ENCODE assay signal across 9 mouse cellular contexts in the genomic region with DNA sequence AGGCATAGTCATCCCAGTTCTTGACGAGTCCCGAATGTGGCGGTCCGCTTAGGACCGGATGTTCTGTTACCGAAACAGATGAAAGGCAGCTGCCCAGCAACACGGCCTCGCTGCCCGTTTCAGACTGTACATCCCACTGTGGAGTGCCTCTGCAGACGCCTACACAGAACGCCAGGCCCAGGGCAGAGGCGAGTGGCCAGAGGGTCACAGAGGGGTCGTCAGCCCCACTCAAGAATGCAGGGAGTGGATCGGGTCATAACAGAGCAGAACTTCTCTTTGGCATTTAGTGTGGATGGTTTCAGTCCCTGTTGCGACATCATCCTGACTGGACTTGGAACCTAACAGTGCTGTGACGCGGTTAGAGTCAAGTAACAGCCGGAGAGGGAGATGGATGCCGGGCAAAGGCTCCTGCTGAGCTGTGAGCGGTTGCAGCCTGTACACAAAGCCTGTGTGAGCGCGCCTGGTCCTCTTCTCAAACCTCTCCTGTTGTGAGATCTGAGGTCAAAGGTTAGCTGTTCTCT.
DNase-seq lines count a peak whose midpoint lies in the region; ATAC-seq and TF ChIP-seq lines count a peak whose summit lies in the region.
"Had no signal": no experiment of that assay in that cellular context is flagged by ENCODE, and none has a peak within 500 bp of the region (broad histone marks: within the 10 kb centered on the region; RNA-seq: fewer than 3 reads in every experiment).

No protein-coding gene starts in this region.

- WGBS in heart, postnatal 0 days: 72% methylated on average over 22 of the region's 22 CpGs
- 26% methylated on average over 22 of the region's 22 CpGs for WGBS in limb, embryonic 14.5 days
- WGBS in neural tube, embryonic 15.5 days: 49% methylated on average over 22 of the region's 22 CpGs
- WGBS in midbrain, embryonic 10.5 days: 56% methylated on average over 22 of the region's 22 CpGs
- WGBS in thymus, adult 2 months: 94% methylated on average over 22 of the region's 22 CpGs
- WGBS in forebrain, postnatal 0 days: 64% methylated on average over 22 of the region's 22 CpGs

- peak; percentile 66 for DNase-seq in urinary bladder, postnatal 14 days (ENCODE audit: low spot score)
- DNase-seq in urinary bladder, postnatal 10 days (ENCODE audit: low spot score): no peak
- no peak for DNase-seq in heart, postnatal 0 days (ENCODE audit: low spot score)
- no peak for DNase-seq in limb, embryonic 14.5 days (ENCODE audit: low spot score)
- DNase-seq in midbrain, embryonic 10.5 days (ENCODE audit: low spot score): no peak
- no peak for DNase-seq in thymus, adult 2 months
- DNase-seq in forebrain, postnatal 0 days: no peak

- no peak for TF ChIP-seq EP300 in heart, postnatal 0 days (IDR thresholded peaks at IDR 0.05; ENCODE audit: low read depth)

- H3K9ac ChIP-seq in heart, postnatal 0 days (replicated peaks; ENCODE audit: low read depth, low read length): no peak overlapping the region
- H3K9ac ChIP-seq in limb, embryonic 14.5 days (ENCODE audit: low read depth, low read length, severe bottlenecking): 0 out of 2 replicates have a peak overlapping the region, but pooled peaks have one; percentile 25
- no peak overlapping the region for H3K9ac ChIP-seq in neural tube, embryonic 15.5 days (replicated peaks)
- H3K9ac ChIP-seq in forebrain, postnatal 0 days: no peak overlapping the region

- H3K4me2 ChIP-seq in heart, postnatal 0 days (ENCODE audit: low read depth, low read length): no peak overlapping the region
- no peak overlapping the region for H3K4me2 ChIP-seq in limb, embryonic 14.5 days (replicated peaks; ENCODE audit: low read depth, low read length, severe bottlenecking)
- no peak overlapping the region for H3K4me2 ChIP-seq in neural tube, embryonic 15.5 days
- no peak overlapping the region for H3K4me2 ChIP-seq in forebrain, postnatal 0 days (ENCODE audit: low read depth)

- H3K27ac ChIP-seq in heart, postnatal 0 days (ENCODE audit: low read depth): peak overlapping the region; percentile 80
- H3K27ac ChIP-seq in limb, embryonic 14.5 days (replicated peaks; ENCODE audit: low read depth, low read length): peak overlapping the region; percentile 65
- no peak overlapping the region for H3K27ac ChIP-seq in neural tube, embryonic 15.5 days (replicated peaks)
- H3K27ac ChIP-seq in midbrain, embryonic 10.5 days (replicated peaks): no peak overlapping the region
- H3K27ac ChIP-seq in thymus, adult 2 months (ENCODE audit: control insufficient read depth, insufficient read depth, low read length): no peak overlapping the region
- no peak overlapping the region for H3K27ac ChIP-seq in forebrain, postnatal 0 days (ENCODE audit: low read depth, low read length)

- ATAC-seq in heart, postnatal 0 days (ENCODE audit: insufficient read depth, low read depth): peak; percentile 22; the same call in 1 of the 2 replicates
- ATAC-seq in limb, embryonic 14.5 days (ENCODE audit: low FRiP score, low read depth): peak; percentile 43; the same call in 1 of the 2 replicates
- 0 out of 2 replicates have a peak, but pooled peaks have one; percentile 35 for ATAC-seq in neural tube, embryonic 15.5 days (ENCODE audit: low FRiP score)
- ATAC-seq in forebrain, postnatal 0 days: no peak

- peaks cover 13% of the 10 kb centered on the region for H3K4me1 ChIP-seq in heart, postnatal 0 days (ENCODE audit: control insufficient read depth, insufficient read depth)
- H3K4me1 ChIP-seq in limb, embryonic 14.5 days (ENCODE audit: control insufficient read depth, insufficient read depth, low read length): peaks cover 19% of the 10 kb centered on the region
- peaks cover 12% of the 10 kb centered on the region for H3K4me1 ChIP-seq in neural tube, embryonic 15.5 days
- peaks cover 16% of the 10 kb centered on the region for H3K4me1 ChIP-seq in midbrain, embryonic 10.5 days
- H3K4me1 ChIP-seq in thymus, adult 2 months (replicated peaks; ENCODE audit: control insufficient read depth, insufficient read depth, low read length): no peaks in the 10 kb centered on the region
- H3K4me1 ChIP-seq in forebrain, postnatal 0 days (ENCODE audit: insufficient read depth): no peaks in the 10 kb centered on the region

- TF ChIP-seq POLR2A in limb, embryonic 14.5 days (IDR thresholded peaks at IDR 0.05; ENCODE audit: borderline replicate concordance, extremely low read depth, insufficient read depth, insufficient read length): no peak
- TF ChIP-seq POLR2A in thymus, adult 2 months (IDR thresholded peaks at IDR 0.05; ENCODE audit: control insufficient read depth, extremely low read depth, insufficient read depth, low read length, poor library complexity): no peak

- TF ChIP-seq CTCF in heart, postnatal 0 days (IDR thresholded peaks at IDR 0.05; ENCODE audit: low read depth): no peak
- TF ChIP-seq CTCF in thymus, adult 2 months (IDR thresholded peaks at IDR 0.05; ENCODE audit: borderline replicate concordance, control insufficient read depth, extremely low read depth, insufficient read depth, low read length, poor library complexity): no peak
- TF ChIP-seq CTCF in forebrain, postnatal 0 days (IDR thresholded peaks at IDR 0.05; ENCODE audit: low read depth): no peak

- H3K27me3 ChIP-seq in heart, postnatal 0 days (ENCODE audit: control insufficient read depth, insufficient read depth, low read length): no peaks in the 10 kb centered on the region
- H3K27me3 ChIP-seq in limb, embryonic 14.5 days (ENCODE audit: control insufficient read depth, insufficient read depth, low read length): no peaks in the 10 kb centered on the region
- H3K27me3 ChIP-seq in neural tube, embryonic 15.5 days (replicated peaks): peaks cover 25% of the 10 kb centered on the region
- H3K27me3 ChIP-seq in midbrain, embryonic 10.5 days (ENCODE audit: low read depth, poor library complexity, severe bottlenecking): peaks cover 100% of the 10 kb centered on the region
- H3K27me3 ChIP-seq in thymus, adult 2 months (ENCODE audit: control insufficient read depth, insufficient read depth, low read length): no peaks in the 10 kb centered on the region
- H3K27me3 ChIP-seq in forebrain, postnatal 0 days (ENCODE audit: insufficient read depth, low read length): no peaks in the 10 kb centered on the region

- no peaks in the 10 kb centered on the region for H3K9me3 ChIP-seq in heart, postnatal 0 days (replicated peaks; ENCODE audit: control insufficient read depth, low read length)
- no peaks in the 10 kb centered on the region for H3K9me3 ChIP-seq in limb, embryonic 14.5 days (ENCODE audit: control insufficient read depth, low read length)
- no peaks in the 10 kb centered on the region for H3K9me3 ChIP-seq in neural tube, embryonic 15.5 days (replicated peaks)
- H3K9me3 ChIP-seq in midbrain, embryonic 10.5 days (replicated peaks): no peaks in the 10 kb centered on the region
- no peaks in the 10 kb centered on the region for H3K9me3 ChIP-seq in forebrain, postnatal 0 days (ENCODE audit: low read length)

- no peaks in the 10 kb centered on the region for H3K36me3 ChIP-seq in heart, postnatal 0 days (replicated peaks; ENCODE audit: control insufficient read depth, insufficient read depth, low read length)
- no peaks in the 10 kb centered on the region for H3K36me3 ChIP-seq in limb, embryonic 14.5 days (ENCODE audit: control insufficient read depth, insufficient read depth, low read length)
- no peaks in the 10 kb centered on the region for H3K36me3 ChIP-seq in neural tube, embryonic 15.5 days
- no peaks in the 10 kb centered on the region for H3K36me3 ChIP-seq in midbrain, embryonic 10.5 days
- no peaks in the 10 kb centered on the region for H3K36me3 ChIP-seq in thymus, adult 2 months (ENCODE audit: control insufficient read depth, insufficient read depth, low read length)
- no peaks in the 10 kb centered on the region for H3K36me3 ChIP-seq in forebrain, postnatal 0 days (ENCODE audit: insufficient read depth)

- no peak overlapping the region for H3K4me3 ChIP-seq in heart, postnatal 0 days (ENCODE audit: low read depth, low read length)
- no peak overlapping the region for H3K4me3 ChIP-seq in limb, embryonic 14.5 days (replicated peaks; ENCODE audit: low read length)
- no peak overlapping the region for H3K4me3 ChIP-seq in neural tube, embryonic 15.5 days (replicated peaks)
- H3K4me3 ChIP-seq in midbrain, embryonic 10.5 days: no peak overlapping the region
- H3K4me3 ChIP-seq in thymus, adult 2 months (ENCODE audit: control insufficient read depth, insufficient read depth, low read length): no peak overlapping the region
- no peak overlapping the region for H3K4me3 ChIP-seq in forebrain, postnatal 0 days (ENCODE audit: low read depth, low read length)
- H3K4me3 ChIP-seq: erythroblast, embryonic 14.5 days had no signal

Comparison
In these comparisons a context has a peak if more than half of its experiments do, and no peak if none do; other contexts are left out.
1. H3K27ac ChIP-seq: peak in heart, postnatal 0 days (single experiment) and limb, embryonic 14.5 days (single experiment); none in neural tube, embryonic 15.5 days (single experiment), midbrain, embryonic 10.5 days (single experiment), thymus, adult 2 months (single experiment) and forebrain, postnatal 0 days (single experiment).